Mouse (Mus musculus): ENCODE measurements around the gene Sirt4.
A peak's percentile ranks its signal among the peaks of the same experiment; 100 is the strongest.
"Not testable (repeated sequence)": the region's sequence is repeated elsewhere in the genome, so short reads cannot be mapped to it uniquely, and the experiment has no call there.

Gene Sirt4

GRCm38 (mm10) chr5:115514896-115515587 lies 30.5 kb upstream of the Sirt4 start:
- DNase-seq (ENCODE audit: extremely low spot score), result no peak

GRCm38 (mm10) chr5:115514346-115514745 lies 29.8 kb upstream of the Sirt4 start:
- DNase-seq (ENCODE audit: extremely low spot score), result no peak

- DNase-seq (ENCODE audit: extremely low spot score), result no peak
These were observed 29.2 kb upstream of the Sirt4 start for GRCm38 (mm10) chr5:115513721-115514120.

GRCm38 (mm10) chr5:115513246-115513645 lies 28.7 kb upstream of the Sirt4 start:
- DNase-seq (ENCODE audit: extremely low spot score), result no peak

GRCm38 (mm10) chr5:115512375-115512774 lies 27.9 kb upstream of the Sirt4 start:
- DNase-seq (ENCODE audit: extremely low spot score), result no peak

DNA sequence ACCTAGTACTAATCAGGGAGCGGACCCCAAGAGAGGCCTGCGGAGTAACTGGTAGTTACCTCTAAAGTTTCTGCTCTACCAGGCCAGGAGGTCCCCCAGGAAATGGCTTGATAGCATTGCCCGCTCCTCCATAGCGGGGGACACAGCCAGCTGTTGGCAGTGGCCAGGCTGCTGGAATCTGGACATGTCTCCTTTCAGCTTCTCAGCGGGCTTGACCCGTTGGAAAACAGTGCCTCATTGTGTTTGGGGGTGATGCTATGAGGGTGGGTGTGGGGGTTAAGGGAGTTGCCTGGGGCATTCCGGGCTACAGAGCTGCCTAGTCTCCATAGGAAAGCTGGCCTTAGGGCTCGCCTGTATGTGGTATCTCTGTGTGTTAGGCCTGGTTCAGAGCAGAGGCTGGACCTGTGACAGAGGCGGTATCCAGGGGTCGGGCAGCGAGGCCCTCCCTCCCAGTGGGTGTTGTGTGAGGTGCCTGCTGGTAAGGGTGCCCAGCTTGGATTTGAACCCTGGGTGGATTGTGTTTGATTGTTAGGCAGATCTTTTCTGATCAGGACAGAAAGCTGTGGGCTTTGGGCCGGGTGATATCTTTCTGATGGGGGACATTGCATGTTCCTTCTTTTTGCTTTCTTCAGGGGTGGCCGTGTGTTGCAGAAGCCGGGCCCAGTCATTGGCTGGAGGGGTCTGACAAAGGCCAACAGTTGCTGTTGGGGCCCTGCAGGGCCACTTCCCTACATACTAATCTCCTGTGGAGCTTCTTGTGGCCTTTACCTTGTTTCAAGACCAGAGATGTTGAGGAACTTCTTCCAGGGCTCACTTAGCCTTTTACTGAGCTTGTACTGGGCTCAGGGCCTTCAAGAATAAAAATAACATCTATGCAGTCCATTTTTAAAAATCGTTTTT lies 25.5 kb upstream of the Sirt4 start:
- DNase-seq (ENCODE audit: extremely low spot score), result no peak

GRCm38 (mm10) chr5:115509321-115509761 lies 24.8 kb upstream of the Sirt4 start:
- DNase-seq (ENCODE audit: extremely low spot score), result no peak

GRCm38 (mm10) chr5:115508859-115509147 lies 24.3 kb upstream of the Sirt4 start:
- DNase-seq (ENCODE audit: extremely low spot score), result no peak

GRCm38 (mm10) chr5:115507981-115508858 lies 23.7 kb upstream of the Sirt4 start:
- DNase-seq (ENCODE audit: extremely low spot score), result no peak

- no peak for DNase-seq (ENCODE audit: extremely low spot score)
These were observed 22.9 kb upstream of the Sirt4 start for GRCm38 (mm10) chr5:115507267-115507980.

DNA sequence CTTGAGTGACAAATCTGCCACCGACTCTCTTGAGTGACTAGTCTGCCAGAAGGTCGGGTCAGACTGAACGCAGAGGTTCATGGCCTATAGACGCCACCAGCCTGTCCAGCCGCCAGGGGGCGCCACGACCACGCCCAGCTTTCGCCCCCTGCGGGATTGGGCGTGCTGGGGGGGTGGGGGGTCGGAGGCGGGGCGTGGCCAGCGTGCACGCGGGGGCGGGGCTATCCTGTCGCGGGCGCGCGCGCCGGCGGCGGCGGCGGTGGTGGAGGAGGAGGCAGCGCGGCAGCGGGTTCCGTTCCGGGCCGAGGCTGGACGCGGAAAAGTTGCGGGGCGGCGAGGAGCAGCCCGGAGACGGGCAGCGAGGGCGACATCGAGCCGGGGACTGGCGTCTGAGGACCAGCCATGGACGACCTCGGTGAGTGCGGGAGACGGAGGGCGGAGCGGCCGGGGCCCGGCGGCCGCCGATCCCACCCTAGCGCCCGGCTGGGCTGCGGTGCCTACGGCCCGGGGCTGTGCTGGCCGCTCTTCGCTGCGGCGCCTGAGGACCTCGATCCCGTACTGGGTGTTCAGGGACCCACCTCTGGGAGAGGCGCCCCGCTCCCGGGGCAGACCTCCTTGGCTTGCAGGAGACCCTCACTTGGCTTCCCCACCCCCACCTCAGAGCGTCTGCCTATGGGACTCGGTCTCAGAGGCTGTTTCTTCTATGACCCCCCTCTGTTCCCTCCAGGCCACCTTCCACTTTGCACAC lies 22.1 kb upstream of the Sirt4 start, which contains the start of gene Pxn:
TSS of gene Pxn (plus strand) at position 223 of the 748 bp plus-strand sequence.
- DNase-seq (ENCODE audit: extremely low spot score), result peak; percentile 96

DNA sequence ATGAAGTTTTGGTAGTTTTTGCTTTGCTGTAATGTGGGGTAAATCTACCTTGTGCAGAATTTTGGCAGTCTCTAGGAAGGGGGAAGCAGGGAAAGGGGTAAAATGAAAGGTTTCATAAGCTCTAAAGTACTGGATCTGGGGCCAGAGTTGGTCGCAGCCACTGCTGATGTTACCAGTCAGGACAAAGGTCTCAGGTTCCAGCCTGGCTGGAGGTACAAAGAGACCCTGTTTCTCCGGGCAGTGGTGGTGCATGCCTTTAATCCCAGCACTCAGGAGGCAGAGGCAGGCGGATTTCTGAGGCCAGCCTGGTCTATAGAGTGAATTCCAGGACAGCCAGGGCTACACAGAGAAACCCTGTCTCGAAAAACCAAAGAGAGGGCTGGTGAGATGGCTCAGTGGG lies 21.1 kb upstream of the Sirt4 start:
- not testable (repeated sequence) for DNase-seq (ENCODE audit: extremely low spot score)

GRCm38 (mm10) chr5:115503035-115503434 lies 18.5 kb upstream of the Sirt4 start:
- no peak for DNase-seq (ENCODE audit: extremely low spot score)

- no peak for DNase-seq (ENCODE audit: extremely low spot score)
These were observed 15.9 kb upstream of the Sirt4 start for GRCm38 (mm10) chr5:115500383-115500935.

GRCm38 (mm10) chr5:115498307-115499240 lies 14.0 kb upstream of the Sirt4 start:
- DNase-seq (ENCODE audit: extremely low spot score), result no peak

DNA sequence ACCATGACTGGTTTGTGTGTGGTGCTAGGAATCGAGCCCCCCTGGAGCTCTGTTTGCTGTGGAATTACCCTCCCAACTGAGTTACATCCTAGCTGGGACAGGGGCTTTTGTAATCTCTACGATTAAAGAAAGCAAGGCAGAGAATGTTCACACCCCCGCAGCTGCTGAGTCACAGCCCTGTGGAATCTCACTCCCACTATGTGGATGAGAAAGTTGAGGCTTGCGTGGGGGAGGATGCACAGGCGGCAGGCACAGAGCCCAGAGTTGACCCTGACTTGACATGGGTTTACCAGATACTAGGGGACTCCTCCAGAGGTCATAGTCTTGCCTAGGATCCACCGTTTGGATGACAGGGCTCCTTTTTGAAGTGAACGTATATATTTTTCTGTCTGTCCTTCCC lies 12.5 kb upstream of the Sirt4 start:
- no peak for DNase-seq (ENCODE audit: extremely low spot score)

GRCm38 (mm10) chr5:115495618-115496017 lies 11.1 kb upstream of the Sirt4 start:
- DNase-seq (ENCODE audit: extremely low spot score), result not testable (repeated sequence)

DNA sequence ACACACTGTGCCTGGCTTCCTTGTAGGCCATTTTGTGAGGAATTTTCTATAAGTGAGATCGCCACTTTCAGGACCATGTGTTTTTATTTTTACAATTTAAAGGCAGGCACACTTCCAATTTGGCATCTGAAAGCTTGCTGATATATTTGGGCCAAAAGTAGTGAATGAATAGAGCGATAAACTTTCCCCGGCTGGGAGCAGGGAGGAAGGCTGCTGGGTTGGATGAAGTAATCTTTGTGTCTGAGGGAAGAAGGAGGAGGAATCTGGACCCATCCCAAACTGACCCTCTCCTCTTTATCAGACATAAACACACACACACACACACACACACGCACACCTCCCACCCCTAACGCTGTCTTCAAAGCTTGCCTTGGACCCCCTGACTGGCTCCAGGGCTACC lies 8.9 kb upstream of the Sirt4 start:
- no peak for DNase-seq (ENCODE audit: extremely low spot score)

GRCm38 (mm10) chr5:115492711-115493335 lies 8.3 kb upstream of the Sirt4 start:
- no peak for DNase-seq (ENCODE audit: extremely low spot score)
